Mouse (Mus musculus) T-cell, adult 2 months (primary cell): ENCODE results near the gene Lipa.
A peak's percentile ranks its signal among the peaks of the same experiment; 100 is the strongest.

Experiments
- DNase-seq: peaks from one replicate; pipeline ENCODE4 v3.0.0; 2022; ENCODE audit warnings: low spot score

Lipa gene

GRCm38 (mm10) chr19:34526941-34527682, at the start of gene Lipa:
Gene Lipa, minus strand, starts transcription at chr19:34527474.
- DNase-seq = peak; percentile 90

- no peak for DNase-seq
These were observed 46.4 kb upstream of the Lipa start for GRCm38 (mm10) chr19:34573650-34574049.

- no peak for DNase-seq
These were observed 43.8 kb upstream of the Lipa start for GRCm38 (mm10) chr19:34571080-34571479.

DNA sequence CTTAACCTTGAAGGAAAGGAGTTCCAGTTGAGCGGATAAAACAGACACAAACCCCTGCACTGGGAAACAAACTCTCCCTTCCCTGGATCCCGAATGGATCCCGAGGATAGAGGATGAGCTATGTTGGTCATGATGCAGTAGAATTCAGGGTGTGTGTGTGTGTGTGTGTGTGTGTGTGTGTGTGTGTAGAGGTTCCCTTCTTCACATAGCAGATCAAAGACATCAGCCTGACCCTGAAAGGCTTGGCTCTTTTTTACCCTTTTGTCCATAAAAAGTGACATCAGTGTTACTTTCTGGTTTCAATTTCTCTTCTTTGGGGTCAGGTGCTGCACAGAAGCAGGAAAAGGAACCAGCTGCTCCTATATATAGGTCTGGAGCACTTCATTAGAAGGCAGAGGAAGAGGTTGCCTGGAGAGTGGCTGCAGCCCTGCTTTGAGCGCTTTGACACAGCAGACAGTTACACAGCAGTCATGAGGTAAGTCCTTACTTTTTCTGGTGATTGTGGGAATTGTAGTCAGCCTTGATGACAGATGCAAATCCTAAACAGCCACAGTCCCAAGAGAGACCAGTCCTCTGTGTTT, 42.7 kb upstream of the Lipa start:
- peak; percentile 26 for DNase-seq

- no peak for DNase-seq
These were observed 42.0 kb upstream of the Lipa start for GRCm38 (mm10) chr19:34568988-34569895.

DNA sequence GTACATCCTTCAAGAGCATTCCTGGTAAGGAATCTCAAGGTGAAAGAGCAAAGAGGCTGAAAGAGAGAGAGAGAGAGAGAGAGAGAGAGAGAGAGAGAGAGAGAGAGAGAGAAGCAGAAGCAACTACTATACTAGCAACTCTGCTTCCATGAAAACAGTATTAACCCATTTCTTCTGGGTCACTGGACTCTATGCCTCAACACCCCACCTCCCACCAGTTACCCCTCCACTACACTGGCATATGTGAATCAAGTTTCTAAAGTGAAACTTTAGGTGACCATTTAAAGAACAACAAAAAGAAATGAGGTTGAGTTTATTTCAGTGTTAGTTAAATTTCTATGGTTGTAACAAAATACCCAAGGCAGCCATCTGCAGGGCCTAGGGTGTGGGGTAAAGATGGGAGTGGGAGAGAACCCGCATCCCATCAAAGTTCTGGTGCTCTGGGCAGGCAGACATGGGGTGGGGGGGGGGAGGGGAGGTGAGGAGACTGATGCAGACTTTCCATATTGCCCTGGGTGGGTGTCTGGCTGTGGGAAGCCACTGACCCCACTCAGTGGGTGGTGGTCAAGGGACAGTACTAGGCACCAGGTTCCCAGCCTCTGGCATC, 39.0 kb upstream of the Lipa start:
- no peak for DNase-seq

- DNase-seq = no peak
These were observed 35.3 kb upstream of the Lipa start for GRCm38 (mm10) chr19:34562556-34562955.

DNA sequence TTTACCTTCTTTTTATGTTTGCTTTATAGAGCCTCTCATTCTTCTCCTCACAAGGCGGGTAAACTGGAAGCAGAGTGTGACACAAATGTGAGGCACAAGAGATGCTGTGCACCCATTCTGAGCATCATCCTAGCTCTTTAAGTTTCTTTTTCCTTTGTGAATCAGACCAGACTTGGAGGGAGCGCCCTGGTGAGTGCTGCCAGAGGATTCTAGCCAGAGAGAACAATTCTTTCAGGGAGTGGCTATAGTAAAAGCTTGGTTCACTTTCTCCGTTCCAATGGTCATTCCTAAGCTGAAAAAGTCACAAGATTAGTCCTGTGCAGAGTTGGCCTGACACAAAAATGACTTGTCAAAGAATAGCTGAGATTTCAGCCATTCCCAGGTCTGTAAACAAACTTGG, 29.3 kb upstream of the Lipa start:
- no peak for DNase-seq

GRCm38 (mm10) chr19:34554061-34554460, 26.8 kb upstream of the Lipa start:
- DNase-seq = no peak

DNA sequence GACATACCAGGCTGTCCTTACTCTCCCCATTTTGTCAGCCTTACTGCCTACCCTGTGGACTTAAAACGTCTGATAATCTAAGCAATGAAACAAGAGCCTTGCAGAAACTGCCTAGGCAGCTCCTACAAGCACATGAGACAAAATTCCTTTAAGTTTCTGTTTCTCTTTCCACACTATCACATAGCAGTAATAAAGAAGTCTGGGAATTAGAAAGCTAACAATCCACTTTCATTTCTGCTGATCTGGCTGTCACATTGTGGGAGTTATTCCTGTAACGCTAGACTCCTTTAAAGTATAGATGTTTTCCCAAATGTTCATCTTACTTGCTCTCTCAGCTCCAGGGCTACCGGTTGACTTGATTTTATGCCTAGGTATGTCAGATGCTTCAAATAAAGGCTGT, 26.2 kb upstream of the Lipa start:
- DNase-seq = no peak

DNA sequence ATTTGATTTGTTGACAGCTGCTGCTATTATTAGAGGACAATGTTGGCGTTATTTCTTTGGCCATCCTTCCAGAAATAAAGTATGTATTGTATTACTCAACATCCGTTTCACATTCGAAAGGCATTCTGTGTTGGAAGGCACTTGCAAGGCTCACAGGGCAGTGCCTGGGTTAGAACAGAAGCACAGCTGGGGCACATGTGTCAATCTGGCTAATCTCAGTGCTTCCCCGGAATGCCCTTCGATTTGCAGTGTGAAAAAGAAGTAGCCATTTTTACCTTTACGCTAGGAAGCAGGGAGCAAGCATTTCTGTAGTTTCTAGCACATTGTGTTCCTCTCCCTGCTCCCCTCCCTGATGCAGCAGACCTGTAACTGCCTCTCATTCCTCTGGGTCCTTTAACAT, 25.7 kb upstream of the Lipa start:
- no peak for DNase-seq

- DNase-seq = no peak
These were observed 24.7 kb upstream of the Lipa start for GRCm38 (mm10) chr19:34551981-34552380.

DNA sequence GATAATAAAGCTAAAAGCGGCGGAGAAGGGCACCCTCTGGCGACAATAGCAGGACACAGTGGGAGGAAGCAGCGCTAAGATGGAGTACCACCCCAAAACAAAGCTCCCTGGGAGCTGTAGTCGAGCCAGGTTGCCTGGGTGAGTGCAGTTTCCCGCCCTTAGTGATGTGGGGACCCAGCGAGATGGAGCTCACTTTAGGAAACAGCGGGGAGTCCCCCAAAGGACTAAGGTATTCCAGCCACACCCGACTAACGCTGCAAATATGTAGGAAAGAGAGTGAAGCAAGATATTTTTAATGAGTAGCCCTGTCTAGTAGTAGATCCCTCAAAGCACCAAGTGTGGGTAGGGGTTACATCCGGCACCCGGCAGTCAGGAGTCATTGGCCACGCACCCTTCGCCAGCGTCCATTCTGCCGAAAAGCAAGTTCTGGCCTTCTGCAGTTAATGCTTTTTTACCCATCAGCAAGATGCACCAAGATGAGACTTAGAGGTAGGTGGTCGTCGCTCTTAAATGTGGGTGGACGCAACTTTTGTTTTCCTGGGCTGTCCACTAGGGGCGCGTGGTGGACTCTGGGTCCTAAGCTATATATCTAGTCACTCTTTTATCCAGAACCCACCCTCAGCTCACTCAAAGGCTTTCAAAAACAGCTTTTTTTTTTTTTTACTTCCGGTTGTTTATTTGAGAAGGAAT, 23.4 kb upstream of the Lipa start, which contains the start of gene Ifit2:
Gene Ifit2 (plus strand): TSS at position 161 of the 690 bp plus-strand sequence.
- peak; percentile 78 for DNase-seq

DNA sequence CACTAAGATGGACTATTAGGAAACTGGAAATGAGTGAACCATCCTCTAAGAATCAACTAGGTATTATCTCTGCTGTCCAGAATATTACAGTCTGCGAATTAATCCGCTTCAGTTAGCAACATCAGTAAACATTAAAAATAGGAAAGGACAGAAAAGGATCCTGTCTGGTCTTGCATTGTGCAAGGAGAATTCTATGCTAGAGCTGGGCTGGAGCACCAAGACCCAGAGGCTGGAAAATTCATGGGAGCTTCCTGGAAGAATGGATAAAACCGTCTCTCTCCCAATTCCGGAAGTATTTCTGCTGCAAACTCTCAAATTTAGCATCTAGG, 22.9 kb upstream of the Lipa start:
- no peak for DNase-seq

- DNase-seq = peak; percentile 83
These were observed 20.7 kb upstream of the Lipa start for GRCm38 (mm10) chr19:34547976-34548375.

DNA sequence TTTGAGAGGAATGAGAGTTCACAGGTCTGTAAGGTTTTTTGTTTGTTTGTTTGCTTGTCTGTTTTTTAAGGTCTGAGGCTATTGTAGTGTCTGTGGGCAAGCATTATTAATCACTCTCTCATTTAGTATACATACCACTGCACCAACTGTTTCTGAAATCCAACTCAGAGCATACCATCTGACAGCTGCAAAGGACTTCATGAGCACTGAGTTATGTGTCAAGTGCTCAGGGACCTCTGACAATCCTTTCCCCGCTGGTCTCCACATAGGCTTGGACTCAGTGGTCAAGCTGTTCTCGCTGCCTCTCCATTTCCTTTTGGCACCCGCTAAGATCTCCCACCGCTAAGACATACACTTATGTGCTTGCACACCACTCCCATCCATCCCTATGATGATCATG, 18.9 kb upstream of the Lipa start:
- DNase-seq = no peak

GRCm38 (mm10) chr19:34539422-34539821, 12.1 kb upstream of the Lipa start:
- no peak for DNase-seq

DNA sequence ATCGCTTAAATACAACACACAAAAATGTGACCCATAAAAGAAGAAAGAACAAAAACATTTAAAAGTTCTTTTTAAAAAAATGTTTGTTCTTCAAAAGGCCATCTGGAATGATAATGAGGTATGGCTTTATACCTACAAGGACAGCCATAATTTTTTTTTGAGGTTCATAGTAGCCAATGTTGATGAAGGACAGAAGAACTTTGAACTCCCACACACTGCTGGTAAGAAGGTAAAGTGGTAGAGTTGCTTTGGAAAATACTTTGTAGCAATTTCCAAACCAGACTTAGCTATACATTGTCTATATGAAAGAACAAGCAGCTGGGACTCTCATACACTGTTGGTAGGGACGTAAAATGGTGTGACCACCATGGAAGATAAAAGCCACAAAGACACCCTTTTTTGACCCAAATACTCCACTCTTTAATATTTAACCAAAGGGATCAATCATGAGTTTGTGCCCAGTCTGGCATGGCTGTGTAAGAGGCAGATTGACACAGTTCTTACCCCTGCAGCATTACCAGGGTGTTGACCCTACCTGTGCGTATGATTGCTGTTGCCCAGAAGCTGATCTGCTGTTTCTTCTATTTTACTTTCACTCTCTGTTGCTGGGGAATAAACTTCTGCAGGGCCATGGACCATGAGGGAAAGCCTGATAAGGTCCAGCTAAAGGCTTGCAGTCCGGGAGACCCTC, 4.9 kb upstream of the Lipa start:
- DNase-seq = no peak

DNA sequence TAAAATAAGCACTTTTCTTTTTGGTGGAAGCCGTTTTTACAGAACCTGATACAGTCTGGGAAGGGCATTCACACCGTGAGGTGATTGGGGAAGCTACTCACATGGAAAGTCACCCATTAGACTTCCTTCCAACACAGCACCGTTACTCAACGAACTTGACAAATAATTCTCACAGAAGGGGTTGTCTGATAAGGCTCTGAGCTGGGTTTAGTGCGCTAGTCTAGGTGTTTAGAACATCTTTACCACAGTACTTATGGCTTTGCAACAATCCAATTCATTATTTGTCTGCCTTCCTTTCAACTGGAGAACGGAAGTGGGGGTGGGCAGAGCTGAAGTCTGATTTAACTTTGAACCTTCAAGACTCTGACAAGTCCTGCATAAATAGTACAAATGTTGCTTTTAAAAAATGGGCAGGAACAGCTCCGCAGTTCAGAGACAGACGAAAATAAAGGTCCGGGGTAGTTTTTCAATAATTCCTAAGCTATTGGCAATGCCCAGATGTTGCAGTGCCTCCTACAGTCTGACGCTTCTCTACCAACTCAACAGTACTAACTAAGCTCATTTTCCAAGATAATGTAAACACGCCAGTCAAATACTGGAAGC, 852 bp downstream of the Lipa start:
- peak; percentile 58 for DNase-seq

- peak; percentile 29 for DNase-seq
These were observed 2.6 kb downstream of the Lipa start for GRCm38 (mm10) chr19:34524646-34525045.
